ENCODE assay signal across 8 mouse cellular contexts in genomic region chr11:115707313-115708208, GRCm38 (mm10). TPM values are rescaled to one million over a fixed set of nuclear protein-coding genes. Genes with fewer than 3 reads are reported as not detected.
A peak's percentile ranks its signal among the peaks of the same experiment; 100 is the strongest.
DNase-seq lines count a peak whose midpoint lies in the region; ATAC-seq and TF ChIP-seq lines count a peak whose summit lies in the region.

No protein-coding gene starts in this region.

- DNase-seq in 416B (ENCODE audit: low read depth), result peak; percentile 75
- peak; percentile 76 for DNase-seq in cerebellum, adult 11-12 months
- DNase-seq in lung, embryonic 14.5 days, result peak; percentile 56
- no peak for DNase-seq in layer of hippocampus, adult 11-12 months (ENCODE audit: low spot score)

- H3K27me3 ChIP-seq in ES-Bruce4 (ENCODE audit: control insufficient read depth, insufficient read depth, low read length, poor library complexity, severe bottlenecking), result no peaks in the 10 kb centered on the region
- no peaks in the 10 kb centered on the region for H3K27me3 ChIP-seq in forebrain, embryonic 16.5 days (replicated peaks; ENCODE audit: control insufficient read depth, insufficient read depth, low read length)
- H3K27me3 ChIP-seq in intestine, embryonic 16.5 days (replicated peaks; ENCODE audit: control insufficient read depth, insufficient read depth, low read length), result no peaks in the 10 kb centered on the region
- H3K27me3 ChIP-seq in lung, embryonic 14.5 days (ENCODE audit: insufficient read depth, low read length), result no peaks in the 10 kb centered on the region
- H3K27me3 ChIP-seq in neural tube, embryonic 15.5 days (replicated peaks), result no peaks in the 10 kb centered on the region

- no peaks in the 10 kb centered on the region for H3K9me3 ChIP-seq in ES-Bruce4 (replicated peaks; ENCODE audit: control insufficient read depth, insufficient read depth, low read length, poor library complexity, severe bottlenecking)
- H3K9me3 ChIP-seq in forebrain, embryonic 16.5 days (ENCODE audit: control insufficient read depth, low read length), result no peaks in the 10 kb centered on the region
- no peaks in the 10 kb centered on the region for H3K9me3 ChIP-seq in intestine, embryonic 16.5 days (ENCODE audit: control insufficient read depth, low read length)
- H3K9me3 ChIP-seq in lung, embryonic 14.5 days (ENCODE audit: low read depth, low read length), result no peaks in the 10 kb centered on the region
- H3K9me3 ChIP-seq in neural tube, embryonic 15.5 days (replicated peaks), result no peaks in the 10 kb centered on the region

- no peak; the same call in 1 of the 2 replicates for ATAC-seq in forebrain, embryonic 16.5 days
- peak; percentile 49 for ATAC-seq in intestine, embryonic 16.5 days
- peak; percentile 61 for ATAC-seq in lung, embryonic 14.5 days (ENCODE audit: insufficient read depth)
- peak; percentile 9; the same call in 1 of the 2 replicates for ATAC-seq in neural tube, embryonic 15.5 days (ENCODE audit: low FRiP score)

- peak overlapping the region; percentile 97 for H3K9ac ChIP-seq in ES-Bruce4 (ENCODE audit: low read depth, poor library complexity, severe bottlenecking)
- H3K9ac ChIP-seq in forebrain, embryonic 16.5 days (replicated peaks; ENCODE audit: low read depth, low read length), result peak overlapping the region; percentile 90
- peak overlapping the region; percentile 99 for H3K9ac ChIP-seq in intestine, embryonic 16.5 days (ENCODE audit: low read depth, low read length)
- peak overlapping the region; percentile 96 for H3K9ac ChIP-seq in lung, embryonic 14.5 days
- H3K9ac ChIP-seq in neural tube, embryonic 15.5 days (replicated peaks), result peak overlapping the region; percentile 95

- no peak overlapping the region; the same call in 1 of the 2 replicates for H3K27ac ChIP-seq in ES-Bruce4 (ENCODE audit: insufficient read depth, low read length)
- peak overlapping the region; percentile 94 for H3K27ac ChIP-seq in forebrain, embryonic 16.5 days (ENCODE audit: low read length)
- H3K27ac ChIP-seq in intestine, embryonic 16.5 days (ENCODE audit: low read length), result peak overlapping the region; percentile 92
- H3K27ac ChIP-seq in lung, embryonic 14.5 days (ENCODE audit: low read depth), result peak overlapping the region; percentile 90
- peak overlapping the region; percentile 95 for H3K27ac ChIP-seq in neural tube, embryonic 15.5 days (replicated peaks)

- TF ChIP-seq CTCF in ES-Bruce4 (IDR thresholded peaks at IDR 0.05; ENCODE audit: low read depth, low read length), result no peak
- TF ChIP-seq CTCF in lung, embryonic 14.5 days (IDR thresholded peaks at IDR 0.05; ENCODE audit: low read depth), result no peak

- TF ChIP-seq POLR2A in ES-Bruce4 (IDR thresholded peaks at IDR 0.05; ENCODE audit: insufficient read depth, low read length), result no peak

- WGBS in forebrain, embryonic 16.5 days, result under 1% methylated on average over 39 of the region's 44 CpGs
- WGBS in intestine, embryonic 16.5 days, result under 1% methylated on average over 44 of the region's 44 CpGs
- WGBS in lung, embryonic 14.5 days, result under 1% methylated on average over 43 of the region's 44 CpGs
- under 1% methylated on average over 44 of the region's 44 CpGs for WGBS in neural tube, embryonic 15.5 days

- H3K4me1 ChIP-seq in ES-Bruce4 (ENCODE audit: control insufficient read depth, insufficient read depth, low read length), result peaks cover 3% of the 10 kb centered on the region
- peaks cover 22% of the 10 kb centered on the region for H3K4me1 ChIP-seq in forebrain, embryonic 16.5 days (replicated peaks; ENCODE audit: control insufficient read depth, insufficient read depth, low read length)
- peaks cover 16% of the 10 kb centered on the region for H3K4me1 ChIP-seq in intestine, embryonic 16.5 days (ENCODE audit: control insufficient read depth, insufficient read depth, low read length)
- H3K4me1 ChIP-seq in lung, embryonic 14.5 days (ENCODE audit: insufficient read depth), result 0 out of 2 replicates have a peak, but pooled peaks cover 3% of the 10 kb centered on the region
- H3K4me1 ChIP-seq in neural tube, embryonic 15.5 days, result peaks cover 39% of the 10 kb centered on the region

- H3K36me3 ChIP-seq in ES-Bruce4 (ENCODE audit: control insufficient read depth, insufficient read depth, low read length, poor library complexity, severe bottlenecking), result no peaks in the 10 kb centered on the region
- H3K36me3 ChIP-seq in forebrain, embryonic 16.5 days (ENCODE audit: control insufficient read depth, insufficient read depth), result no peaks in the 10 kb centered on the region
- no peaks in the 10 kb centered on the region for H3K36me3 ChIP-seq in intestine, embryonic 16.5 days (ENCODE audit: control insufficient read depth, insufficient read depth, low read length)
- no peaks in the 10 kb centered on the region for H3K36me3 ChIP-seq in lung, embryonic 14.5 days (ENCODE audit: insufficient read depth)
- H3K36me3 ChIP-seq in neural tube, embryonic 15.5 days, result no peaks in the 10 kb centered on the region

- no peak for TF ChIP-seq EP300 in ES-Bruce4 (IDR thresholded peaks at IDR 0.05; ENCODE audit: insufficient read depth, low read depth, low read length)

- peak overlapping the region; percentile 72 for H3K4me2 ChIP-seq in forebrain, embryonic 16.5 days (ENCODE audit: low read length)
- peak overlapping the region; percentile 83 for H3K4me2 ChIP-seq in intestine, embryonic 16.5 days (ENCODE audit: low read depth, low read length)
- H3K4me2 ChIP-seq in lung, embryonic 14.5 days, result peak overlapping the region; percentile 89
- peak overlapping the region; percentile 88 for H3K4me2 ChIP-seq in neural tube, embryonic 15.5 days

- H3K4me3 ChIP-seq in ES-Bruce4 (ENCODE audit: low read depth, low read length), result peak overlapping the region; percentile 97
- H3K4me3 ChIP-seq in forebrain, embryonic 16.5 days (replicated peaks; ENCODE audit: low read length), result peak overlapping the region; percentile 81
- H3K4me3 ChIP-seq in intestine, embryonic 16.5 days (ENCODE audit: low read length), result peak overlapping the region; percentile 99
- H3K4me3 ChIP-seq in lung, embryonic 14.5 days (ENCODE audit: low read depth, low read length), result peak overlapping the region; percentile 99
- H3K4me3 ChIP-seq in neural tube, embryonic 15.5 days (replicated peaks), result peak overlapping the region; percentile 84

RNA-seq across cellular contexts. Expression of gene Grb2, which starts 0.8 kb away (rescaled TPM):
- 75.0 and 75.9 TPM in 2 replicates for polyA plus RNA-seq in ES-Bruce4 (2011; ENCODE audit: insufficient read depth, insufficient read length, low read depth, missing spikeins)
- 188 and 194 TPM in 2 replicates for polyA plus RNA-seq in forebrain, embryonic 16.5 days (2015; fragmentation: Nextera tagmentation; extraction: Ambion mirVana)
- 67.1 and 73.1 TPM in 2 replicates for polyA plus RNA-seq in intestine, embryonic 16.5 days (2015; fragmentation: Nextera tagmentation; extraction: Ambion mirVana)
- 41.5 and 48.7 TPM in 2 replicates for polyA plus RNA-seq in lung, embryonic 14.5 days (2014; fragmentation: Nextera tagmentation; extraction: Ambion mirVana)
- 192 and 194 TPM in 2 replicates for polyA plus RNA-seq in neural tube, embryonic 15.5 days (2015; fragmentation: Nextera tagmentation; extraction: Ambion mirVana)

RNA-seq across cellular contexts. Expression of gene Tmem94, which starts 57.7 kb away (rescaled TPM):
- 29.2 and 32.6 TPM in 2 replicates for polyA plus RNA-seq in ES-Bruce4 (2011; ENCODE audit: insufficient read depth, insufficient read length, low read depth, missing spikeins)
- polyA plus RNA-seq in forebrain, embryonic 16.5 days (2015; fragmentation: Nextera tagmentation; extraction: Ambion mirVana), result 29.1 and 29.8 TPM in 2 replicates
- polyA plus RNA-seq in intestine, embryonic 16.5 days (2015; fragmentation: Nextera tagmentation; extraction: Ambion mirVana), result 19.7 and 21.1 TPM in 2 replicates
- 18.5 and 20.9 TPM in 2 replicates for polyA plus RNA-seq in lung, embryonic 14.5 days (2014; fragmentation: Nextera tagmentation; extraction: Ambion mirVana)
- 20.3 and 21.2 TPM in 2 replicates for polyA plus RNA-seq in neural tube, embryonic 15.5 days (2015; fragmentation: Nextera tagmentation; extraction: Ambion mirVana)
